Comparison of ENCODE assay signal across 8 mouse cellular contexts in the genomic region with DNA sequence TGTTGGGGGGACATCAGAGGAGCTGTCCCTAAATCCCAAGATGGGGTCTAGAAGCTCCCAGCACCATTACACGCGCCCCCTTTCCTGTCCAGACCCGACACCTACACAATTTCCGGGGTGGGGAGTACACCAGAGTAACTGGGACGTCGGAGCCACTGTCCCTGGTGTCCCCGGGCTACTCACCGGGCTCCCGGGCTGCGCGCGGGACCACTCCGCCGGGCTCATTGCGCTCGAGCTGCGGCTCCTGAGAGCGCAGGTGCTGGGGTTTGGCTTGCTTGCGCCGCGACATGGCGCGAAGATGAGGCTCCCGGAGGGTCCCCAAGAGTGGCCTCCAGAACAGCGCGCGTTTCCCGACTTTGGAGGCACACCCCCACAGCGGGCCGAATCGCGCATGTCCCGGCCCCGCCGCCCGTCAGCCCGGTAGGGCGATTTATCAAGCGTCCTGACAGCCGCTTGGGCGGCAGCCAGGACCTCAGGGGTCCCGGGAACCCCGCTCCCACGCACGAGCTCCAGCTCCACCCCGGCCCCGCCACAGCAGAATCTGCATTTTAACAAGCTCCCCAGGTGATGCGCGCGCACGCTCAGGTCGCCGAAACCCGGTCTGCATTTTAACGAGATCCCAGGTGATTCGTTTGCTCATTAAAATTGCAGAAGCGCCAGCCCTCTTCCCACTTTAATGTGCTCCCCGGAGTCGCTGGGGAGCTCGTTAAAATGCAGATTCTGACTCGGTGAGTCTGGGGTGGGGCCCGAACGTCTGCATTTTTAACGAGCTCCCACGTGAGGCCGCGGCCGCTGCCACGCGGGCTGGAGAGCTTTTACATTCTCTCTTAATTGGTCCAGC. TPM values are rescaled to one million over a fixed set of nuclear protein-coding genes. Genes with fewer than 3 reads are reported as not detected.
DNase-seq lines count a peak whose midpoint lies in the region; ATAC-seq and TF ChIP-seq lines count a peak whose summit lies in the region.

No protein-coding gene starts in this region.

- H3K27ac ChIP-seq in lung, embryonic 16.5 days (ENCODE audit: low read length) = no peak overlapping the region
- H3K27ac ChIP-seq in hindbrain, embryonic 11.5 days (ENCODE audit: low read depth, low read length) = no peak overlapping the region
- peak overlapping the region; percentile 75 for H3K27ac ChIP-seq in limb, embryonic 15.5 days
- no peak overlapping the region for H3K27ac ChIP-seq in small intestine, adult 2 months (ENCODE audit: insufficient read depth, low read depth, low read length)

- WGBS in lung, embryonic 16.5 days = under 1% methylated on average over 70 of the region's 70 CpGs
- WGBS in hindbrain, embryonic 11.5 days = under 1% methylated on average over 68 of the region's 70 CpGs
- under 1% methylated on average over 70 of the region's 70 CpGs for WGBS in limb, embryonic 15.5 days
- under 1% methylated on average over 70 of the region's 70 CpGs for WGBS in small intestine, adult 2 months

- H3K36me3 ChIP-seq in lung, embryonic 16.5 days (ENCODE audit: control insufficient read depth, insufficient read depth, low read length) = no peaks in the 10 kb centered on the region
- H3K36me3 ChIP-seq in hindbrain, embryonic 11.5 days (ENCODE audit: control insufficient read depth, insufficient read depth, low read length) = no peaks in the 10 kb centered on the region
- no peaks in the 10 kb centered on the region for H3K36me3 ChIP-seq in limb, embryonic 15.5 days
- no peaks in the 10 kb centered on the region for H3K36me3 ChIP-seq in small intestine, adult 2 months (ENCODE audit: control insufficient read depth, insufficient read depth, low read length)

- DNase-seq in lung, postnatal 4 days = no peak
- DNase-seq in embryo, embryonic 11 days = peak; percentile 60
- DNase-seq in hindbrain, embryonic 11.5 days (ENCODE audit: low spot score) = peak; percentile 68
- DNase-seq in c-Kit-positive CD71-positive TER-119-positive erythroid progenitor cells, embryonic 14.5 days (ENCODE audit: low spot score) = no peak
- DNase-seq in cerebellum, postnatal 4 days (ENCODE audit: low spot score in 2 of 2) = no peak

- TF ChIP-seq CTCF in small intestine, adult 2 months (IDR thresholded peaks at IDR 0.05; ENCODE audit: extremely low read depth, insufficient read length, insufficient replicate concordance, low read depth, low read length) = no peak

- TF ChIP-seq POLR2A in small intestine, adult 2 months (IDR thresholded peaks at IDR 0.05; ENCODE audit: low read depth, low read length) = no peak

- H3K27me3 ChIP-seq in lung, embryonic 16.5 days (ENCODE audit: control insufficient read depth, insufficient read depth, low read depth, low read length) = peaks cover 36% of the 10 kb centered on the region
- peaks cover 33% of the 10 kb centered on the region for H3K27me3 ChIP-seq in hindbrain, embryonic 11.5 days (ENCODE audit: control insufficient read depth, insufficient read depth, low read length)
- H3K27me3 ChIP-seq in limb, embryonic 15.5 days = peaks cover 23% of the 10 kb centered on the region
- H3K27me3 ChIP-seq in small intestine, adult 2 months (ENCODE audit: control insufficient read depth, insufficient read depth, low read length) = peaks cover 31% of the 10 kb centered on the region

- H3K4me2 ChIP-seq in lung, embryonic 16.5 days (ENCODE audit: low read depth, low read length) = peak overlapping the region; percentile 91
- peak overlapping the region; percentile 85 for H3K4me2 ChIP-seq in hindbrain, embryonic 11.5 days (replicated peaks; ENCODE audit: low read depth, low read length)
- H3K4me2 ChIP-seq in limb, embryonic 15.5 days = peak overlapping the region; percentile 94

- peaks cover 16% of the 10 kb centered on the region for H3K4me1 ChIP-seq in lung, embryonic 16.5 days (replicated peaks; ENCODE audit: control insufficient read depth, insufficient read depth, low read length)
- H3K4me1 ChIP-seq in hindbrain, embryonic 11.5 days (replicated peaks; ENCODE audit: control insufficient read depth, insufficient read depth, low read length) = peaks cover 6% of the 10 kb centered on the region; the same call in 1 of the 2 replicates
- H3K4me1 ChIP-seq in limb, embryonic 15.5 days = peaks cover 30% of the 10 kb centered on the region
- no peaks in the 10 kb centered on the region for H3K4me1 ChIP-seq in small intestine, adult 2 months (ENCODE audit: control insufficient read depth, insufficient read depth, insufficient read length, low read length)

- H3K9ac ChIP-seq in lung, embryonic 16.5 days (ENCODE audit: low read length) = peak overlapping the region; percentile 35
- H3K9ac ChIP-seq in hindbrain, embryonic 11.5 days (ENCODE audit: low read depth, low read length) = peak overlapping the region; percentile 42; the same call in 1 of the 2 replicates
- H3K9ac ChIP-seq in limb, embryonic 15.5 days = 0 out of 2 replicates have a peak overlapping the region, but pooled peaks have one; percentile 12

- ATAC-seq in lung, embryonic 16.5 days (ENCODE audit: low read depth) = peak; percentile 20; the same call in 1 of the 2 replicates
- ATAC-seq in hindbrain, embryonic 11.5 days (ENCODE audit: low FRiP score) = peak; percentile 58
- peak; percentile 40; the same call in 1 of the 2 replicates for ATAC-seq in limb, embryonic 15.5 days (ENCODE audit: insufficient number of reproducible peaks, low FRiP score, low TSS enrichment, low read depth)

- H3K4me3 ChIP-seq in lung, embryonic 16.5 days (ENCODE audit: low read length) = peak overlapping the region; percentile 55
- H3K4me3 ChIP-seq in hindbrain, embryonic 11.5 days (ENCODE audit: low read depth, low read length) = peak overlapping the region; percentile 48
- H3K4me3 ChIP-seq in limb, embryonic 15.5 days = peak overlapping the region; percentile 53
- H3K4me3 ChIP-seq in small intestine, adult 2 months (ENCODE audit: low read depth, low read length) = peak overlapping the region; percentile 46

- no peaks in the 10 kb centered on the region for H3K9me3 ChIP-seq in lung, embryonic 16.5 days (ENCODE audit: control insufficient read depth, low read length)
- no peaks in the 10 kb centered on the region for H3K9me3 ChIP-seq in hindbrain, embryonic 11.5 days (ENCODE audit: control insufficient read depth, low read length)
- no peaks in the 10 kb centered on the region for H3K9me3 ChIP-seq in limb, embryonic 15.5 days

RNA-seq across cellular contexts. Expression of a gene that starts 43.1 kb away (rescaled TPM):
- 29.8 and 31.7 TPM in 2 replicates for polyA plus RNA-seq in lung, embryonic 16.5 days (2015; fragmentation: Nextera tagmentation; extraction: Ambion mirVana)
- 34.7 and 37.4 TPM in 2 replicates for polyA plus RNA-seq in hindbrain, embryonic 11.5 days (2014; fragmentation: Nextera tagmentation; extraction: Ambion mirVana)
- polyA plus RNA-seq in limb, embryonic 15.5 days (2015; fragmentation: Nextera tagmentation; extraction: Ambion mirVana) = 45.9 and 48.6 TPM in 2 replicates
- 16.2 and 24.1 TPM in 2 replicates for polyA plus RNA-seq in small intestine, adult 2 months (2012; rRNA removed)

Comparison
In these comparisons a context has a peak if more than half of its experiments do, and no peak if none do; other contexts are left out.
1. DNase-seq: peak in embryo, embryonic 11 days (single experiment) and hindbrain, embryonic 11.5 days (single experiment); none in lung, postnatal 4 days (0 of 2), c-Kit-positive CD71-positive TER-119-positive erythroid progenitor cells, embryonic 14.5 days (single experiment) and cerebellum, postnatal 4 days (0 of 2).
2. Peak in every context shown above with its lines, with median percentiles within 50 percentile points of each other: ATAC-seq, H3K4me2 ChIP-seq, H3K4me3 ChIP-seq and H3K9ac ChIP-seq.